Mouse (Mus musculus) adrenal gland, postnatal 14 days (tissue): ENCODE results near the gene Vmn1r100. TPM values are rescaled to one million over a fixed set of nuclear protein-coding genes. Genes with fewer than 3 reads are reported as not detected.
"Not testable (repeated sequence)": the region's sequence is repeated elsewhere in the genome, so short reads cannot be mapped to it uniquely, and the experiment has no call there.

Experiments
- DNase-seq: peaks from one replicate; pipeline ENCODE4 v3.0.0; 2021; ENCODE audit warnings: mixed read lengths
- long read RNA-seq, 2 experiments: library from polyadenylated mRNA; stranded (forward); transcript quantifications; one replicate each; pipeline ENCODE4 v2.0.0; 2021
- total RNA-seq: library from RNA; stranded (reverse); gene quantifications from 2 replicates; pipeline ENCODE4 v1.2.3, GENCODE M21; 2021

Gene Vmn1r100
- total RNA-seq: not detected in 2 replicates
- long read RNA-seq, experiment 1: 0 reads
- long read RNA-seq, experiment 2: 0 reads

GRCm38 (mm10) chr7:20417642-20418041, at the start of gene Vmn1r100:
Vmn1r100 (plus strand) TSS chr7:20417942.
- not testable (repeated sequence) for DNase-seq

- DNase-seq: not testable (repeated sequence)
These were observed 42.4 kb upstream of the Vmn1r100 start, which contains the start of gene Gm5728 for GRCm38 (mm10) chr7:20375310-20375709. Gm5728 (minus strand) TSS chr7:20375410.

DNA sequence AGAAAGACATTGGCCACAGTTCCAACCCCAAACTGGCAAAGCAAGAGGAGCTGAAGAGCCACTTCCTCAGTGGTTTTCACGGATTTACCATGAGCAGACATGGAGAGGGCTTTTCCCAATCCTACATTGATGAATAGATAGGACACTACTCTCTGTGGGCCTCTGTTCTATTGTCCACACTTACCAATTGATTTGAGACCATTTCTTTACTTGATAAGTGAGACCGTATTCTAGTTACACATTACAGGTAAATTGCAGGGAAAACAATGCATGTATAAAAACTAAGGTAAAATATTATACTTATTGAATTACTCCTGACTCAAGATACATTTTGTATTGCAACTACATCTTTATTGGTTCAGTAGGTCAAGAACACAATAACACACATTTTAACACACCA, 24.8 kb downstream of the Vmn1r100 start, which contains the start of gene Vmn1r101:
Vmn1r101 (minus strand) TSS at position 101 of the 400 bp plus-strand sequence.
- DNase-seq: not testable (repeated sequence)

Other genes with a start within 250 kb of the Vmn1r100 start
- gene Vmn1r94, start 249.6 kb upstream of the Vmn1r100 start, total RNA-seq: not detected in 2 replicates
- gene Vmn1r95, start 224.2 kb upstream of the Vmn1r100 start, total RNA-seq: not detected in 2 replicates
- not detected in 2 replicates for gene Gm6164, start 212.3 kb upstream of the Vmn1r100 start, total RNA-seq
- not detected in 2 replicates for gene Gm4498, start 184.1 kb upstream of the Vmn1r100 start, total RNA-seq
- not detected in 2 replicates for gene Gm5890, start 155.1 kb upstream of the Vmn1r100 start, total RNA-seq
- not detected in 2 replicates for gene Gm4133, start 83.9 kb upstream of the Vmn1r100 start, total RNA-seq
- not detected in 2 replicates for gene Gm5728, start 42.5 kb upstream of the Vmn1r100 start, total RNA-seq
- gene Vmn1r101, start 24.7 kb downstream of the Vmn1r100 start, total RNA-seq: not detected in 2 replicates
- gene Gm10670, start 57.0 kb downstream of the Vmn1r100 start, total RNA-seq: not detected in 2 replicates
- not detected in 2 replicates for gene Vmn1r103, start 92.6 kb downstream of the Vmn1r100 start, total RNA-seq
- not detected in 2 replicates for gene Vmn1r104, start 115.9 kb downstream of the Vmn1r100 start, total RNA-seq
- not detected in 2 replicates for gene Gm5726, start 127.8 kb downstream of the Vmn1r100 start, total RNA-seq
- gene Gm4141, start 158.3 kb downstream of the Vmn1r100 start, total RNA-seq: not detected in 2 replicates
- gene Gm4513, start 181.1 kb downstream of the Vmn1r100 start, total RNA-seq: not detected in 2 replicates